Mouse (Mus musculus) left cerebral cortex, adult 9 months (tissue): ENCODE measurements around the gene Gcnt2.
"Not testable (repeated sequence)": the region's sequence is repeated elsewhere in the genome, so short reads cannot be mapped to it uniquely, and the experiment has no call there.

Source experiments
- DNase-seq, 2 experiments: peaks; one replicate each; pipeline ENCODE4 v3.0.0; 2022; ENCODE audit warnings: low spot score in 2 of 2

The Gcnt2 gene

GRCm38 (mm10) chr13:40874021-40874420 lies 14.5 kb downstream of the Gcnt2 start:
- no peak for DNase-seq

- no peak for DNase-seq
Observed at GRCm38 (mm10) chr13:40875415-40875814, 15.9 kb downstream of the Gcnt2 start.

GRCm38 (mm10) chr13:40877589-40877988 lies 18.0 kb downstream of the Gcnt2 start:
- DNase-seq = no peak

GRCm38 (mm10) chr13:40880557-40880956 lies 21.0 kb downstream of the Gcnt2 start:
- DNase-seq = no peak

GRCm38 (mm10) chr13:40882606-40883005 lies 23.1 kb downstream of the Gcnt2 start:
- no peak for DNase-seq

- no peak for DNase-seq
Observed at GRCm38 (mm10) chr13:40883903-40884302, 24.3 kb downstream of the Gcnt2 start.

GRCm38 (mm10) chr13:40884878-40885277 lies 25.3 kb downstream of the Gcnt2 start:
- DNase-seq = no peak

GRCm38 (mm10) chr13:40885935-40886642 lies 26.5 kb downstream of the Gcnt2 start:
- DNase-seq = no peak

GRCm38 (mm10) chr13:40886643-40887381 lies 27.3 kb downstream of the Gcnt2 start:
- DNase-seq = no peak

GRCm38 (mm10) chr13:40890595-40890994 lies 31.0 kb downstream of the Gcnt2 start:
- DNase-seq = no peak

- not testable (repeated sequence) for DNase-seq
Observed at GRCm38 (mm10) chr13:40891369-40891768, 31.8 kb downstream of the Gcnt2 start.

GRCm38 (mm10) chr13:40892043-40892442 lies 32.5 kb downstream of the Gcnt2 start:
- no peak for DNase-seq

- DNase-seq = no peak
Observed at GRCm38 (mm10) chr13:40892547-40892946, 33.0 kb downstream of the Gcnt2 start.

- DNase-seq = no peak
Observed at GRCm38 (mm10) chr13:40893573-40893972, 34.0 kb downstream of the Gcnt2 start.

- DNase-seq = not testable (repeated sequence)
Observed at GRCm38 (mm10) chr13:40898049-40898690, 38.6 kb downstream of the Gcnt2 start.

- DNase-seq = no peak
Observed at GRCm38 (mm10) chr13:40898698-40899097, 39.1 kb downstream of the Gcnt2 start.

GRCm38 (mm10) chr13:40899349-40899993 lies 39.9 kb downstream of the Gcnt2 start:
- peak; percentile 52 to 58 for DNase-seq

GRCm38 (mm10) chr13:40899994-40900970 lies 40.7 kb downstream of the Gcnt2 start:
- DNase-seq = no peak

- no peak for DNase-seq
Observed at GRCm38 (mm10) chr13:40901263-40901662, 41.7 kb downstream of the Gcnt2 start.

- no peak for DNase-seq
Observed at GRCm38 (mm10) chr13:40901831-40902459, 42.4 kb downstream of the Gcnt2 start.
